In the genomic region with DNA sequence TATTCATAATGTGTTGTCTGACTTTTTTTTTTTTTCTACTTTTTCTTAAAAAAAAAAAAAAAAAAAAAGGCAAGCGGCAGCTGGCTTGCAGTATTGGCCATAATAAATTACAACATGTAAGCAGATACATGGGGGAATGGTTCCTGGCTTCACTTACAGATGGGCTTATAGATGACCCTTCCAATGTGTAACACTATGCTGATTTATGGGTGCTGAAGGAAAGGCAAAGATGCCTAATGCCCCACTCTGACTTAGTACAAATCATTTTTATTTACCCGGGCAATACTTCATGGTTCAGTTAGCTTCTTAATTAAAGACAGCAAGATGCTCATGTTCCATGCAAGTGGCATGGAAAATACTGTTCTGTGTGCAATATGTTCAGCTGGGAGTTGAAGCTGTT, we compare ENCODE assay signal across 23 mouse cellular contexts.
A peak's percentile ranks its signal among the peaks of the same experiment; 100 is the strongest.
DNase-seq lines count a peak whose midpoint lies in the region; ATAC-seq lines count a peak whose summit lies in the region.
"Had no signal": no experiment of that assay in that cellular context is flagged by ENCODE, and none has a peak within 500 bp of the region (broad histone marks: within the 10 kb centered on the region; RNA-seq: fewer than 3 reads in every experiment).

No protein-coding gene starts in this region.

- WGBS in kidney, embryonic 15.5 days: 13% methylated on average over 2 of the region's 2 CpGs
- WGBS in neural tube, embryonic 14.5 days: 43% methylated on average over 2 of the region's 2 CpGs

- no peak overlapping the region for H3K4me3 ChIP-seq in kidney, embryonic 15.5 days (replicated peaks)
- no peak overlapping the region for H3K4me3 ChIP-seq in neural tube, embryonic 14.5 days (ENCODE audit: low read depth, low read length)
- H3K4me3 ChIP-seq: embryonic facial prominence, embryonic 13.5 days; forebrain, embryonic 13.5 days; heart, adult 2 months; heart, embryonic 15.5 days; hindbrain, embryonic 13.5 days had no signal

- H3K4me1 ChIP-seq in kidney, embryonic 15.5 days: peaks cover 7% of the 10 kb centered on the region
- no peaks in the 10 kb centered on the region for H3K4me1 ChIP-seq in neural tube, embryonic 14.5 days (ENCODE audit: control insufficient read depth, insufficient read depth, low read length)
- H3K4me1 ChIP-seq: forebrain, embryonic 13.5 days; heart, embryonic 15.5 days; hindbrain, embryonic 13.5 days had no signal

- H3K27me3 ChIP-seq in kidney, embryonic 15.5 days: no peaks in the 10 kb centered on the region
- H3K27me3 ChIP-seq in neural tube, embryonic 14.5 days (ENCODE audit: control insufficient read depth, insufficient read depth, low read length): no peaks in the 10 kb centered on the region
- H3K27me3 ChIP-seq: embryonic facial prominence, embryonic 13.5 days; forebrain, embryonic 13.5 days; heart, embryonic 15.5 days; hindbrain, embryonic 13.5 days had no signal

- no peak overlapping the region for H3K9ac ChIP-seq in kidney, embryonic 15.5 days
- no peak overlapping the region for H3K9ac ChIP-seq in neural tube, embryonic 14.5 days (replicated peaks; ENCODE audit: low read depth, low read length)
- H3K9ac ChIP-seq: embryonic facial prominence, embryonic 13.5 days; forebrain, embryonic 13.5 days; forebrain, postnatal 0 days; heart, embryonic 15.5 days; hindbrain, embryonic 13.5 days had no signal

- H3K27ac ChIP-seq in kidney, embryonic 15.5 days: peak overlapping the region; percentile 7; the same call in 1 of the 2 replicates
- H3K27ac ChIP-seq in neural tube, embryonic 14.5 days (ENCODE audit: low read depth, low read length): no peak overlapping the region
- H3K27ac ChIP-seq: embryonic facial prominence, embryonic 13.5 days; forebrain, embryonic 13.5 days; heart, adult 2 months; heart, embryonic 15.5 days; hindbrain, embryonic 13.5 days had no signal

- no peak overlapping the region for H3K4me2 ChIP-seq in kidney, embryonic 15.5 days
- H3K4me2 ChIP-seq in neural tube, embryonic 14.5 days (ENCODE audit: low read depth, low read length): no peak overlapping the region
- H3K4me2 ChIP-seq: embryonic facial prominence, embryonic 13.5 days; forebrain, embryonic 13.5 days; heart, embryonic 11.5 days; heart, embryonic 15.5 days; hindbrain, embryonic 13.5 days had no signal

- H3K9me3 ChIP-seq in kidney, embryonic 15.5 days (replicated peaks): no peaks in the 10 kb centered on the region
- H3K9me3 ChIP-seq in neural tube, embryonic 14.5 days (ENCODE audit: control insufficient read depth, low read length): no peaks in the 10 kb centered on the region
- H3K9me3 ChIP-seq: embryonic facial prominence, embryonic 13.5 days; forebrain, embryonic 13.5 days; G1E; heart, embryonic 15.5 days; hindbrain, embryonic 13.5 days had no signal

- no peaks in the 10 kb centered on the region for H3K36me3 ChIP-seq in kidney, embryonic 15.5 days
- H3K36me3 ChIP-seq in neural tube, embryonic 14.5 days (ENCODE audit: control insufficient read depth, insufficient read depth, low read length): no peaks in the 10 kb centered on the region
- H3K36me3 ChIP-seq: embryonic facial prominence, embryonic 13.5 days; G1E; heart, embryonic 15.5 days; hindbrain, embryonic 13.5 days had no signal

- ATAC-seq in kidney, embryonic 15.5 days (replicated peaks; ENCODE audit: low FRiP score): peak; percentile 93
- peak; percentile 68; the same call in 1 of the 2 replicates for ATAC-seq in neural tube, embryonic 14.5 days (ENCODE audit: low read depth)
- ATAC-seq: CD4-positive, CD25-positive, alpha-beta regulatory T cell, adult 4 months; forebrain, embryonic 13.5 days; forebrain, postnatal 0 days had no signal

- peak; percentile 19 for DNase-seq in embryo, embryonic 10.5 days (ENCODE audit: low spot score)
- DNase-seq in embryo, embryonic 10 days (ENCODE audit: low spot score): no peak
- DNase-seq in kidney, postnatal 14 days: no peak
- peak; percentile 16 for DNase-seq in embryo, embryonic 11.5 days (ENCODE audit: low read depth, low spot score)
- no peak for DNase-seq in retina, embryonic 14.5 days (ENCODE audit: low spot score)
- DNase-seq: adrenal gland, postnatal 10 days; B cell, adult 2 months; cerebellum, adult 11 months; cerebellum, adult 8-10 months; cerebellum, postnatal 14 days; forebrain, postnatal 0 days; gastrocnemius, postnatal 14 days; heart, adult 2 months; heart, postnatal 14 days had no signal

Comparison
In these comparisons a context has a peak if more than half of its experiments do, and no peak if none do; other contexts are left out.
1. DNase-seq: peak in embryo, embryonic 10.5 days (single experiment) and embryo, embryonic 11.5 days (single experiment); none in embryo, embryonic 10 days (single experiment), kidney, postnatal 14 days (single experiment) and retina, embryonic 14.5 days (single experiment).